Mouse (Mus musculus): ENCODE measurements around the gene Tanc2. TPM values are rescaled to one million over a fixed set of nuclear protein-coding genes. Genes with fewer than 3 reads are reported as not detected.
A peak's percentile ranks its signal among the peaks of the same experiment; 100 is the strongest.

Tanc2 gene
- polyA plus RNA-seq, 1 experiment, result 8.0 TPM

- H3K4me1 ChIP-seq (ENCODE audit: control insufficient read depth, insufficient read depth, low read length), result peaks cover 2% of the 10 kb centered on the region
- no peak overlapping the region for H3K9ac ChIP-seq (ENCODE audit: low read depth, poor library complexity, severe bottlenecking)
- H3K27me3 ChIP-seq (ENCODE audit: control insufficient read depth, insufficient read depth, low read length, poor library complexity, severe bottlenecking), result no peaks in the 10 kb centered on the region
- H3K36me3 ChIP-seq (ENCODE audit: control insufficient read depth, insufficient read depth, low read length, poor library complexity, severe bottlenecking), result no peaks in the 10 kb centered on the region
- no peak overlapping the region for H3K27ac ChIP-seq (ENCODE audit: insufficient read depth, low read length)
- TF ChIP-seq EP300 (IDR thresholded peaks at IDR 0.05; ENCODE audit: insufficient read depth, low read depth, low read length) (no peak), POLR2A (IDR thresholded peaks at IDR 0.05; ENCODE audit: insufficient read depth, low read length) (no peak), CTCF (IDR thresholded peaks at IDR 0.05; ENCODE audit: low read depth, low read length) (no peak)
- no peak overlapping the region for H3K4me3 ChIP-seq (ENCODE audit: low read depth, low read length)
- no peaks in the 10 kb centered on the region for H3K9me3 ChIP-seq (replicated peaks; ENCODE audit: control insufficient read depth, insufficient read depth, low read length, poor library complexity, severe bottlenecking)
Observed at GRCm38 (mm10) chr11:105921275-105921674, 331.5 kb downstream of the Tanc2 start.

- H3K36me3 ChIP-seq (ENCODE audit: control insufficient read depth, insufficient read depth, low read length, poor library complexity, severe bottlenecking), result no peaks in the 10 kb centered on the region
- no peaks in the 10 kb centered on the region for H3K9me3 ChIP-seq (replicated peaks; ENCODE audit: control insufficient read depth, insufficient read depth, low read length, poor library complexity, severe bottlenecking)
- no peak overlapping the region for H3K27ac ChIP-seq (ENCODE audit: insufficient read depth, low read length)
- peaks cover 2% of the 10 kb centered on the region for H3K4me1 ChIP-seq (ENCODE audit: control insufficient read depth, insufficient read depth, low read length)
- H3K9ac ChIP-seq (ENCODE audit: low read depth, poor library complexity, severe bottlenecking), result no peak overlapping the region
- H3K27me3 ChIP-seq (ENCODE audit: control insufficient read depth, insufficient read depth, low read length, poor library complexity, severe bottlenecking), result no peaks in the 10 kb centered on the region
- TF ChIP-seq EP300 (IDR thresholded peaks at IDR 0.05; ENCODE audit: insufficient read depth, low read depth, low read length) (no peak), CTCF (IDR thresholded peaks at IDR 0.05; ENCODE audit: low read depth, low read length) (no peak), POLR2A (IDR thresholded peaks at IDR 0.05; ENCODE audit: insufficient read depth, low read length) (no peak)
- H3K4me3 ChIP-seq (ENCODE audit: low read depth, low read length), result no peak overlapping the region
Observed at GRCm38 (mm10) chr11:105922769-105923663, 333.2 kb downstream of the Tanc2 start.

DNA sequence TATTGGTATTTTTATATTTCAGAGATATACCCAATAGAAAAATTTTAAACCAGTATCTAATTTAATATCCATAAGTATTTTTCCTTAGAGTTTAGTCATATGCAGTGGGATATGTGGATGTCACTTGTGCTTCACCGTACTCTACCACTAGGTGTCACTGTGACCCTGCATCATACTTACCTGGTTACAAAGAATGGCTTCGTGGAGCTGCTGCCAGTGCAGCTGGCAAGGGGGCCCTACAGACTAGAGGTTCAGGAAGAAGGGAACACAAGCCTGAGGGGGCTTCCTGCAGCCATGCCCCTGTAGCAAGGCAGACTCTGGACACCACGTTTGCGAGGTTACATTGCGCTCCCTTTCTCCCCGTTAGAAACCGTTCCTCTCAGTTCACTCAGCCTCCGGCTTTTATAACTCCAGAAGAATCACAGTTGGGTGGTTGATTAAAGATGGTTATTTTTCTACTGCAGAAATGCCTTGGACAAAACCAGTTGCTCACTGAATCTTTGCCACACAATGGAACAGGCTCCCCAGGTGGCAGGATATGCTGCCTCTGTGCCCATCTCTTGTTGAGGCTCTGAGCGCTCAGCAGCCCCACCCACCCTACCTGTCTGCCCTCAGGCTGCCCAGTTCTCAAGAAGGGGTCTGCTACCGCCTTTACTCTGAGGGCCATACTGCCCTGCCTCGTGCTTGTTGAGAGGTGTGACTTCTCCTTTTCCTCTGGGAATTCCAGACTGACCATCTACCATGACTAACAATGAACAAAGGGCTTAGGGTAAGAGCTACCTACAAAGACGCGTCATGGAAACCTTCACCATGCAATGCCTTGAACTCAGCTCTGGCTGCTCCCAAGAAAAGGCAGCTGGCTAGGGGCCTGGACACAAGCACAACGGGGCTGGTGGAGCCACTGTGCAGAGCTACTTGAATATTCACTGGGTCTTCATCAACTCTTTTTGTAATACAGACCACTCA lies 337.6 kb downstream of the Tanc2 start:
- Histone ChIP-seq H3K4me1 (ENCODE audit: control insufficient read depth, insufficient read depth, low read length) (no peaks in the 10 kb centered on the region), H3K9me3 (replicated peaks; ENCODE audit: control insufficient read depth, insufficient read depth, low read length, poor library complexity, severe bottlenecking) (no peaks in the 10 kb centered on the region), H3K9ac (ENCODE audit: low read depth, poor library complexity, severe bottlenecking) (no peak overlapping the region), H3K36me3 (ENCODE audit: control insufficient read depth, insufficient read depth, low read length, poor library complexity, severe bottlenecking) (no peaks in the 10 kb centered on the region), H3K27me3 (ENCODE audit: control insufficient read depth, insufficient read depth, low read length, poor library complexity, severe bottlenecking) (no peaks in the 10 kb centered on the region), H3K4me3 (ENCODE audit: low read depth, low read length) (no peak overlapping the region), H3K27ac (ENCODE audit: insufficient read depth, low read length) (no peak overlapping the region)
- TF ChIP-seq POLR2A (IDR thresholded peaks at IDR 0.05; ENCODE audit: insufficient read depth, low read length) (no peak), CTCF (IDR thresholded peaks at IDR 0.05; ENCODE audit: low read depth, low read length) (peak; percentile 74), EP300 (IDR thresholded peaks at IDR 0.05; ENCODE audit: insufficient read depth, low read depth, low read length) (no peak)

- no peak for TF ChIP-seq EP300 (IDR thresholded peaks at IDR 0.05; ENCODE audit: insufficient read depth, low read depth, low read length)
- Histone ChIP-seq H3K4me3 (ENCODE audit: low read depth, low read length) (no peak overlapping the region), H3K9me3 (replicated peaks; ENCODE audit: control insufficient read depth, insufficient read depth, low read length, poor library complexity, severe bottlenecking) (no peaks in the 10 kb centered on the region), H3K27ac (ENCODE audit: insufficient read depth, low read length) (no peak overlapping the region), H3K27me3 (ENCODE audit: control insufficient read depth, insufficient read depth, low read length, poor library complexity, severe bottlenecking) (no peaks in the 10 kb centered on the region), H3K4me1 (ENCODE audit: control insufficient read depth, insufficient read depth, low read length) (no peaks in the 10 kb centered on the region), H3K9ac (ENCODE audit: low read depth, poor library complexity, severe bottlenecking) (no peak overlapping the region), H3K36me3 (ENCODE audit: control insufficient read depth, insufficient read depth, low read length, poor library complexity, severe bottlenecking) (no peaks in the 10 kb centered on the region)
Observed at GRCm38 (mm10) chr11:105928171-105928570, 338.4 kb downstream of the Tanc2 start.

- no peak overlapping the region for H3K27ac ChIP-seq (ENCODE audit: insufficient read depth, low read length)
- H3K27me3 ChIP-seq (ENCODE audit: control insufficient read depth, insufficient read depth, low read length, poor library complexity, severe bottlenecking), result no peaks in the 10 kb centered on the region
- H3K9me3 ChIP-seq (replicated peaks; ENCODE audit: control insufficient read depth, insufficient read depth, low read length, poor library complexity, severe bottlenecking), result no peaks in the 10 kb centered on the region
- H3K36me3 ChIP-seq (ENCODE audit: control insufficient read depth, insufficient read depth, low read length, poor library complexity, severe bottlenecking), result no peaks in the 10 kb centered on the region
- TF ChIP-seq CTCF (IDR thresholded peaks at IDR 0.05; ENCODE audit: low read depth, low read length) (no peak), EP300 (IDR thresholded peaks at IDR 0.05; ENCODE audit: insufficient read depth, low read depth, low read length) (no peak), POLR2A (IDR thresholded peaks at IDR 0.05; ENCODE audit: insufficient read depth, low read length) (no peak)
- no peak overlapping the region for H3K4me3 ChIP-seq (ENCODE audit: low read depth, low read length)
- no peaks in the 10 kb centered on the region for H3K4me1 ChIP-seq (ENCODE audit: control insufficient read depth, insufficient read depth, low read length)
- H3K9ac ChIP-seq (ENCODE audit: low read depth, poor library complexity, severe bottlenecking), result no peak overlapping the region
Observed at GRCm38 (mm10) chr11:105931380-105931779, 341.6 kb downstream of the Tanc2 start.

Measured in ES-Bruce4 (cell line).